Mouse (Mus musculus) urinary bladder, postnatal 36 days (tissue): Measurements from ENCODE around the gene Zmynd8.

Source experiments
- DNase-seq, 2 experiments: peaks; one replicate each; pipeline ENCODE4 v3.0.0; 2022; ENCODE audit warnings: low spot score in 2 of 2, mixed read lengths in 1 of 2

Zmynd8 gene

DNA sequence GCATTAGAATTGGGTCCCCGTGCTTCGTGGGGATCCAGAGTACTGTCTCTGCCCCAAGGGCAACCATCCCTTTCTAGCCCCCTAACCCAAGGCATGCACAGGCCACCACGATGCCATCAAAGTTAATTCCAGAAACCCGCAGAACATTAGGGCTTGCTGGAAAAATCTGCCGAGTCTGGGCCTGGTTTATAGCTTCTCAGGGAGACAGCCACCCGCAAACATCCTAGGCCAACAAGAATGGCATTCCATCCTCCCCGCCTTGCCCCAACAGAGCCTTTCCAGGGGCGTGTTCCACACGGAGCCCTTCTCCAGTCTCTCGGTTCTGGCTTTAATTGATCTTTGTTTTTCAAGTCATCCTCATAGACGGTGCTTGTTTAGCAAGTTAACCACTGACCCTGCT lies 150.4 kb downstream of the Zmynd8 start:
- DNase-seq = no peak

DNA sequence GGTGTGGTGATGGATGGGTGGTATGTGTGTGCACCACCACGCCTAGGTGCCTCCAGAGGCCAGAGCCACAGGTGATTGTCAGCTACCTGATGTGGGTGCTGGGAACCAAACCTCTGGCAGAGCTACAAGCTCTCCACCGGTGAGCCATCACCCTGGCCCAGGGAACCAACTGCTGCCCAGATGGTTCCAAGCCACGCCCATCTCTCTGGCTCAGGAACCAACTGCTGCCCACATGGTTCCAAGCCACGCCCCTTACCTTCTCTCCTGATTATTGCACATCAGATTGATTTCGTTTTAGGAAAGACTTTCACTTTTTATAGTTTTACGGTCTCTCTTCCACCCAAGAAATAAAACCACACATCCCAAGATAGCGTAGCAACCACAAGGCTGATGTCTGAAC lies 150.8 kb downstream of the Zmynd8 start:
- no peak for DNase-seq

DNA sequence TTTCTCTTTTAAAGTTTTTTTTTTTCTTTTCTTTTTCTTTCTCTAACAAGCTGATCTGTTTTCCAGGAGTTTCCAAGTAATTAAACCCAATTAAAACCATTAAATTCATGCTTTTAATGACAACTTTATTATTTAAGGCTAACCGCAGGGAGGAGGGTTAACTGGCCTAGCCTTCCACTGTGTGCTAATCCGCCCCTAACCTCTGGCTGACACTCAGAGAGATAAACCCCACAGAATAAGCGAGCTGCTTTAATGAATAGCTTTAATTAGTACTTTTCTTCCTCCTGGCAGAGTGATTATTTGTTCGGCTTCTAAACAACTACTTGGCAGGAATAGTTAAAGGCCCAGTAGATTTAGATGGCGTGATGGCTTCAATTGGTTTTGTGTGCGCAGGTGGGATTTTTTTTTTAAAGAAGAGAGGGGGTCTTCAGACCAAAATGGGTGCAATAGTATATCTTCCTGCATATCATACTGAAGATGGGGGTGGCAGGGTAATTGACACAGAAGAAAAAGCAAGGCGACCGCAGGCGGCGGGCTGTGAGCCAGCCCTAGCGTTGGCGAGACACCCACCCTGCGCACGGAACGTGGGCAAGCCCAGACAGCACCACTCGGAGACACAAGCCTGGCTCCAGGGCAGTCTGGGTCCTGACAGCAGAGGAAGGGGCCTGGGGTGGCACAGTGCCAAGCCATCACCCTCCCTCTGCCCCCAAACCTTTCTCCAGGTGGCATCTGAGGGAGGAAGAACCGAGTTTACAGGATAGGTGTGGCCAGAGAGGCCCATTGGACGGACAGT lies 153.3 kb downstream of the Zmynd8 start:
- DNase-seq = no peak

DNA sequence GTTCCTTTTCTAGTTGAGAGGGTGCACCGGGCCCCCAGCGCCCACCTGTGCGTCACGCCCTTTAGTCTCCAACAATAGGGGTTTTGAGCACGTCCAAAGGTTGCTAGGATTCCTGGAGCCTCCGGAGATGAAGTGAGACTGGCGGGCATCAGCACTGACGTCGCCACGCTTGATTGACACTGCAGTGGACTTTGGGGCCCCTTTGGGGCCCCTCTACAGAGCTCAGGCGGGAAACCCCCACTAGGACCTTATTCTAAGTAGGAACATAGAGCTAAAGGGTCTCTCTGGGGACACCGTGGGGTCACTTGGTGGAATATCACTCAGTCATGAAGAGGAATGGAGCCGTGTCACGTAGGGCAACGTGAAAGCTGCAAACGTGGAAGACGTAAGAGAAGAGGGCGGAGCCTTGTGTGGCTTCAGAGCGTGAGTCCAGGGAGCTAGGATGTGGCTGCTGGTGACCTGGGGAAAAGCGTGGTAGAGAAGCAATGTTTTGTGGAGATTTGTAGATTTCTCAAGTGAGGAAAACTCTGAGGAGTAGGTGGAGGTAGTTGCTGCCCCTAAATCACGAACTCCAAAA lies 156.5 kb downstream of the Zmynd8 start:
- no peak for DNase-seq

DNA sequence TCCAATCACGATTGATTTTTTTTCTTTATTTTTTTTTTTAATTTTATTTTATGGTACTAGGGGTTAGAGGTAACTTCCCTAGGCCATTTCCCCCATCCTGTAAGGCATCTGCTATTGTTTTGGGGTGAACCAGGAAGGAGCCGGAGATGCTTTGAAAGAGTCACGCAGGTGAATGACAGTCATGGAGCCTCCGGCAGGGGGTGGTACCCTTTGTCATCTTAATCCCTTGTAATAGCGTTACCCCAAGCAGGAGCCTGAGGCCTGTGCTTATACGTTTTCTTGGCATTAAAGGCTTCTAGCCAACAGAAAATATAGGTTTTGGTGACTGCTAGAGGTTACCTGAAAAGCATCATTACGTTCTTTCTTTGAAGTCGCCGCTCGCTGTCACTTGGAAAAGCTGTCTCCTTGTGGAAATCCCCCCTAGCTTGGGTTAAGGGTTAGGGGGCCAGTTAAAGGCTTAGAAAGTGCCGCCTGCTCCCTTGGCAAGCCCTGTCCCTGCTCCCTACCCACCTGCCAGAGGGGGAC lies 157.2 kb downstream of the Zmynd8 start:
- DNase-seq = no peak

DNA sequence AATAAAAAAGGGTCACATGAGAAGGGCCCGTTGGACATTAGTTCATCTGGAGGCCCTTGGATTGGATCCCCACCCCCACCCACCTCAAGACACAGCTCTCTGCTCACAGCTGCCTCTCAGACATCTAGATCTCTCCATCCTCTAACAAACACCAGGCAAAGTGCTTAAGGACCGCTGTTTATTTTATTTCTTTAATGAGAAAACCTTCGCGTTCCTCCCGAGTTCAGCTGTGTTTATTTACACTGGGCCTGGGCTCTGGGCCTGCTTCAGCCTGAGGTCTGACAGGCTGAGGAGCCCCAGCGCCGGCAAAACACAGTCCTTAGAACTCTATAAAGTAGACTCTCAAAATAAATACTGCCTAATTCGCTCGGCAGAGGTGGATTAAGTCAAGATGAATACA lies 157.8 kb downstream of the Zmynd8 start:
- DNase-seq = no peak

DNA sequence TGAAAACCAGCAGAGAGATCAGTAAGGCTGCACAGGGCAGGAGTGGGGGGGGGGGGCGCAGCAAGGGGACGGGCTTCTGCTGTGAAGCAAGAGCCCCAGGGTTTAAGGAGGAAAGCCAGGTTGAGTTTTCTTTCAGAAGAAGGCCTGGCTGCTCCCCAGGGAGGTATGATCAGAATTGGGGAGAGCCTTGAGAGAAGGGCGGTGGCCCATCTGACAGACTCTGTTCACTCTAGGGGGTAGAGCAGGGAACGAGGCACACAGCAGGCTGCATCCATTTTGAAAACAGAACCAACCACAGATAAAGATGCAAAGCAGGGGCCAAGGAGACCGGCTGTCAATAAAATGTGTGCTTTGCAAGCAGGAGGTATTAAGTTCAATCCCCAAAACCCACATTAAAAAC lies 158.4 kb downstream of the Zmynd8 start:
- DNase-seq = no peak

DNA sequence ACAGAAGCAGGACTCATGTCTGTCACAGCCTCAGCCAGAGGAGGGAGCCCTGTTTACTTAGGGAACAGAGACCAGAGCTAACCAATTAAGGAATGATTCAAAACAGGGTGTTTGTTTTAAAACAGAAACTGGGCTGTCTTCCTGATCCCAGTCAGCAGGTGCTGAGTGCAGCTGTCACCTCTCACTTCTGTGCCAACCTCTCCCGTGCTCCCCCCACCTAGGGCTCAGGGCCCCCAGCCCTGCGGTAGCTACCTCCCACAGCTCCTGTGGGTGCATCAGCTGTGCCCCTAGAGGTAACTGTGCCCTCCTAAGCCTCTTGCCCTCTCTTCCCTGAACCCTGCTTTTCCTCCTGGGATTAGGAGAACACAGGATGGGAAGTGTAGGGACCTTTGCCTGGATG lies 162.5 kb downstream of the Zmynd8 start:
- DNase-seq = no peak
